Mouse (Mus musculus): ENCODE results near the gene Cenpp.
A peak's percentile ranks its signal among the peaks of the same experiment; 100 is the strongest.

Gene Cenpp

GRCm38 (mm10) chr13:49652481-49653179, at the start of gene Cenpp, which contains the start of gene Nol8:
TSS of gene Cenpp (minus strand) at chr13:49652785.
TSS of gene Nol8 (plus strand) at chr13:49653078.
- peak; percentile 99 to 100 for DNase-seq (ENCODE audit: low spot score in 2 of 2)

GRCm38 (mm10) chr13:49691056-49691455, 38.5 kb upstream of the Cenpp start:
- DNase-seq (ENCODE audit: low spot score in 2 of 2) = no peak

GRCm38 (mm10) chr13:49684266-49684665, 31.7 kb upstream of the Cenpp start:
- DNase-seq (ENCODE audit: low spot score in 2 of 2) = no peak

GRCm38 (mm10) chr13:49682233-49682846, 29.8 kb upstream of the Cenpp start:
- no peak for DNase-seq (ENCODE audit: low spot score in 2 of 2)

GRCm38 (mm10) chr13:49681351-49682232, 29.0 kb upstream of the Cenpp start, which contains the start of gene Iars:
TSS of gene Iars (plus strand) at chr13:49682100.
- peak; percentile 97 to 98 for DNase-seq (ENCODE audit: low spot score in 2 of 2)

- DNase-seq (ENCODE audit: low spot score in 2 of 2) = no peak
Observed at GRCm38 (mm10) chr13:49677793-49678192, 25.2 kb upstream of the Cenpp start.

GRCm38 (mm10) chr13:49653180-49653541, 576 bp upstream of the Cenpp start:
- DNase-seq (ENCODE audit: low spot score in 2 of 2) = peak in 1 of 2 experiments; percentile 35

GRCm38 (mm10) chr13:49651781-49652351, 719 bp downstream of the Cenpp start:
- no peak for DNase-seq (ENCODE audit: low spot score in 2 of 2)

- DNase-seq (ENCODE audit: low spot score in 2 of 2) = no peak
Observed at GRCm38 (mm10) chr13:49651136-49651535, 1.4 kb downstream of the Cenpp start.

GRCm38 (mm10) chr13:49646019-49646418, 6.6 kb downstream of the Cenpp start:
- DNase-seq (ENCODE audit: low spot score in 2 of 2) = no peak

- no peak for DNase-seq (ENCODE audit: low spot score in 2 of 2)
Observed at GRCm38 (mm10) chr13:49644731-49645529, 7.7 kb downstream of the Cenpp start.

GRCm38 (mm10) chr13:49643669-49644362, 8.8 kb downstream of the Cenpp start:
- no peak for DNase-seq (ENCODE audit: low spot score in 2 of 2)

- no peak for DNase-seq (ENCODE audit: low spot score in 2 of 2)
Observed at GRCm38 (mm10) chr13:49642650-49643049, 9.9 kb downstream of the Cenpp start.

- no peak for DNase-seq (ENCODE audit: low spot score in 2 of 2)
Observed at GRCm38 (mm10) chr13:49639965-49640364, 12.6 kb downstream of the Cenpp start.

GRCm38 (mm10) chr13:49629076-49629475, 23.5 kb downstream of the Cenpp start:
- no peak for DNase-seq (ENCODE audit: low spot score in 2 of 2)

- no peak for DNase-seq (ENCODE audit: low spot score in 2 of 2)
Observed at GRCm38 (mm10) chr13:49628167-49628566, 24.4 kb downstream of the Cenpp start.

GRCm38 (mm10) chr13:49623216-49623615, 29.4 kb downstream of the Cenpp start:
- no peak for DNase-seq (ENCODE audit: low spot score in 2 of 2)

GRCm38 (mm10) chr13:49618365-49618764, 34.2 kb downstream of the Cenpp start:
- DNase-seq (ENCODE audit: low spot score in 2 of 2) = no peak

GRCm38 (mm10) chr13:49617021-49617420, 35.6 kb downstream of the Cenpp start:
- no peak for DNase-seq (ENCODE audit: low spot score in 2 of 2)

- no peak for DNase-seq (ENCODE audit: low spot score in 2 of 2)
Observed at GRCm38 (mm10) chr13:49608589-49609322, 43.8 kb downstream of the Cenpp start.

Measured in thymus, postnatal 10 days (tissue).